Mouse (Mus musculus) ES-CJ7 (cell line): ENCODE results near the gene Vsig2.

Experiments used
- DNase-seq: peaks from one replicate; pipeline ENCODE4 v3.0.0; 2011; ENCODE audit warnings: low read depth, low spot score

Gene Vsig2

GRCm38 (mm10) chr9:37560617-37561016 lies 21.6 kb downstream of the Vsig2 start:
- DNase-seq, result no peak

- DNase-seq, result no peak
Observed at GRCm38 (mm10) chr9:37563805-37564204, 24.8 kb downstream of the Vsig2 start.

- DNase-seq, result no peak
Observed at GRCm38 (mm10) chr9:37567019-37567418, 28.0 kb downstream of the Vsig2 start.

GRCm38 (mm10) chr9:37567454-37567853 lies 28.4 kb downstream of the Vsig2 start:
- no peak for DNase-seq

- DNase-seq, result no peak
Observed at GRCm38 (mm10) chr9:37567892-37568604, 29.0 kb downstream of the Vsig2 start.

GRCm38 (mm10) chr9:37568605-37569214 lies 29.7 kb downstream of the Vsig2 start:
- DNase-seq, result no peak

- no peak for DNase-seq
Observed at GRCm38 (mm10) chr9:37569231-37569835, 30.3 kb downstream of the Vsig2 start.

- no peak for DNase-seq
Observed at GRCm38 (mm10) chr9:37572204-37572876, 33.3 kb downstream of the Vsig2 start.

GRCm38 (mm10) chr9:37576436-37576930 lies 37.4 kb downstream of the Vsig2 start:
- no peak for DNase-seq

- no peak for DNase-seq
Observed at GRCm38 (mm10) chr9:37583594-37583993, 44.5 kb downstream of the Vsig2 start.

GRCm38 (mm10) chr9:37586718-37587117 lies 47.7 kb downstream of the Vsig2 start:
- no peak for DNase-seq

GRCm38 (mm10) chr9:37590381-37590780 lies 51.3 kb downstream of the Vsig2 start:
- no peak for DNase-seq

GRCm38 (mm10) chr9:37592025-37592424 lies 53.0 kb downstream of the Vsig2 start:
- no peak for DNase-seq

- DNase-seq, result no peak
Observed at GRCm38 (mm10) chr9:37592633-37593032, 53.6 kb downstream of the Vsig2 start.

- DNase-seq, result no peak
Observed at GRCm38 (mm10) chr9:37593690-37594089, 54.6 kb downstream of the Vsig2 start.
